In genomic region chr7:126862147-126862784, GRCm38 (mm10) we compare ENCODE assay signal across 8 mouse cellular contexts. TPM values are rescaled to one million over a fixed set of nuclear protein-coding genes. Genes with fewer than 3 reads are reported as not detected.
DNase-seq lines count a peak whose midpoint lies in the region; ATAC-seq and TF ChIP-seq lines count a peak whose summit lies in the region.

TSS of gene Ino80e (minus strand) at chr7:126862377.

- no peak for TF ChIP-seq CTCF in ES-Bruce4 (IDR thresholded peaks at IDR 0.05; ENCODE audit: low read depth, low read length)

- peaks cover 2% of the 10 kb centered on the region for H3K4me1 ChIP-seq in ES-Bruce4 (ENCODE audit: control insufficient read depth, insufficient read depth, low read length)
- H3K4me1 ChIP-seq in forebrain, embryonic 14.5 days (ENCODE audit: control insufficient read depth, insufficient read depth, low read length) = peaks cover 15% of the 10 kb centered on the region
- H3K4me1 ChIP-seq in neural tube, embryonic 15.5 days = peaks cover 35% of the 10 kb centered on the region

- TF ChIP-seq EP300 in ES-Bruce4 (IDR thresholded peaks at IDR 0.05; ENCODE audit: insufficient read depth, low read depth, low read length) = no peak

- H3K27me3 ChIP-seq in ES-Bruce4 (ENCODE audit: control insufficient read depth, insufficient read depth, low read length, poor library complexity, severe bottlenecking) = no peaks in the 10 kb centered on the region
- H3K27me3 ChIP-seq in forebrain, embryonic 14.5 days (replicated peaks; ENCODE audit: control insufficient read depth, insufficient read depth, low read length) = no peaks in the 10 kb centered on the region
- H3K27me3 ChIP-seq in neural tube, embryonic 15.5 days (replicated peaks) = no peaks in the 10 kb centered on the region

- peak; percentile 65; the same call in 1 of the 2 replicates for ATAC-seq in cerebellum, adult (ENCODE audit: insufficient number of reproducible peaks, low FRiP score, low TSS enrichment)
- ATAC-seq in forebrain, embryonic 14.5 days = peak; percentile 76
- peak; percentile 77 for ATAC-seq in neural tube, embryonic 15.5 days (ENCODE audit: low FRiP score)

- under 1% methylated on average over 41 of the region's 41 CpGs for WGBS in forebrain, embryonic 14.5 days
- WGBS in neural tube, embryonic 15.5 days = 0% methylated on average over 41 of the region's 41 CpGs

- peak; percentile 99 for DNase-seq in forebrain, embryonic 14.5 days (ENCODE audit: low spot score)
- DNase-seq in heart, postnatal 14 days = peak; percentile 95
- peak; percentile 95 for DNase-seq in layer of hippocampus, adult 11-12 months (ENCODE audit: low spot score)
- peak; percentile 92 to 95 for DNase-seq in lung, adult 18-20 months
- DNase-seq in testis, postnatal 14 days (ENCODE audit: low spot score) = peak; percentile 93

- H3K4me3 ChIP-seq in ES-Bruce4 (ENCODE audit: low read depth, low read length) = peak within 1 kb of the TSS; percentile 96
- H3K4me3 ChIP-seq in forebrain, embryonic 14.5 days (ENCODE audit: low read depth, low read length) = peak within 1 kb of the TSS; percentile 59
- H3K4me3 ChIP-seq in neural tube, embryonic 15.5 days (replicated peaks) = peak within 1 kb of the TSS; percentile 71

- peak within 1 kb of the TSS; percentile 53 for H3K27ac ChIP-seq in ES-Bruce4 (ENCODE audit: insufficient read depth, low read length)
- H3K27ac ChIP-seq in forebrain, embryonic 14.5 days (ENCODE audit: low read depth, low read length) = peak within 1 kb of the TSS; percentile 74
- H3K27ac ChIP-seq in neural tube, embryonic 15.5 days (replicated peaks) = peak within 1 kb of the TSS; percentile 92

- H3K36me3 ChIP-seq in ES-Bruce4 (ENCODE audit: control insufficient read depth, insufficient read depth, low read length, poor library complexity, severe bottlenecking) = peaks cover 33% of the 10 kb centered on the region
- peaks cover 57% of the 10 kb centered on the region for H3K36me3 ChIP-seq in forebrain, embryonic 14.5 days (ENCODE audit: control insufficient read depth, insufficient read depth, low read length)
- peaks cover 45% of the 10 kb centered on the region for H3K36me3 ChIP-seq in neural tube, embryonic 15.5 days

- H3K9me3 ChIP-seq in ES-Bruce4 (replicated peaks; ENCODE audit: control insufficient read depth, insufficient read depth, low read length, poor library complexity, severe bottlenecking) = no peaks in the 10 kb centered on the region
- no peaks in the 10 kb centered on the region for H3K9me3 ChIP-seq in forebrain, embryonic 14.5 days (replicated peaks; ENCODE audit: control insufficient read depth, low read length)
- no peaks in the 10 kb centered on the region for H3K9me3 ChIP-seq in neural tube, embryonic 15.5 days (replicated peaks)

- peak within 1 kb of the TSS; percentile 88 for H3K9ac ChIP-seq in ES-Bruce4 (ENCODE audit: low read depth, poor library complexity, severe bottlenecking)
- H3K9ac ChIP-seq in forebrain, embryonic 14.5 days (ENCODE audit: low read length) = peak within 1 kb of the TSS; percentile 72
- H3K9ac ChIP-seq in neural tube, embryonic 15.5 days (replicated peaks) = peak within 1 kb of the TSS; percentile 57

- peak within 1 kb of the TSS; percentile 82 for H3K4me2 ChIP-seq in forebrain, embryonic 14.5 days (ENCODE audit: low read length)
- peak within 1 kb of the TSS; percentile 85 for H3K4me2 ChIP-seq in neural tube, embryonic 15.5 days

- intact Hi-C loops in heart, postnatal 14 days (cut with DNase I) = loop anchor here (5.0 kb wide), 1 partner anchor 35 kb away; no protein-coding TSS in a partner anchor

- no peak for TF ChIP-seq POLR2A in ES-Bruce4 (IDR thresholded peaks at IDR 0.05; ENCODE audit: insufficient read depth, low read length)

RNA-seq across cellular contexts. Expression of gene Ino80e, which starts in this region (rescaled TPM):
- 104 and 118 TPM in 2 replicates for polyA plus RNA-seq in ES-Bruce4 (2011; ENCODE audit: insufficient read depth, insufficient read length, low read depth, missing spikeins)
- 91.3 and 104 TPM in 2 replicates for polyA plus RNA-seq in forebrain, embryonic 14.5 days (2014; fragmentation: Nextera tagmentation; extraction: Ambion mirVana)
- 10 to 100 TPM; 21.2 to 21.4 TPM for total RNA-seq in heart, postnatal 14 days (2021)
- 89.4 and 90.5 TPM in 2 replicates for polyA plus RNA-seq in neural tube, embryonic 15.5 days (2015; fragmentation: Nextera tagmentation; extraction: Ambion mirVana)

Comparison
In these comparisons a context has a peak if more than half of its experiments do, and no peak if none do; other contexts are left out.
1. Peak in every context shown above with its lines: DNase-seq, ATAC-seq, H3K4me3 ChIP-seq and H3K27ac ChIP-seq.